ENCODE assay signal across 10 mouse cellular contexts in the genomic region with DNA sequence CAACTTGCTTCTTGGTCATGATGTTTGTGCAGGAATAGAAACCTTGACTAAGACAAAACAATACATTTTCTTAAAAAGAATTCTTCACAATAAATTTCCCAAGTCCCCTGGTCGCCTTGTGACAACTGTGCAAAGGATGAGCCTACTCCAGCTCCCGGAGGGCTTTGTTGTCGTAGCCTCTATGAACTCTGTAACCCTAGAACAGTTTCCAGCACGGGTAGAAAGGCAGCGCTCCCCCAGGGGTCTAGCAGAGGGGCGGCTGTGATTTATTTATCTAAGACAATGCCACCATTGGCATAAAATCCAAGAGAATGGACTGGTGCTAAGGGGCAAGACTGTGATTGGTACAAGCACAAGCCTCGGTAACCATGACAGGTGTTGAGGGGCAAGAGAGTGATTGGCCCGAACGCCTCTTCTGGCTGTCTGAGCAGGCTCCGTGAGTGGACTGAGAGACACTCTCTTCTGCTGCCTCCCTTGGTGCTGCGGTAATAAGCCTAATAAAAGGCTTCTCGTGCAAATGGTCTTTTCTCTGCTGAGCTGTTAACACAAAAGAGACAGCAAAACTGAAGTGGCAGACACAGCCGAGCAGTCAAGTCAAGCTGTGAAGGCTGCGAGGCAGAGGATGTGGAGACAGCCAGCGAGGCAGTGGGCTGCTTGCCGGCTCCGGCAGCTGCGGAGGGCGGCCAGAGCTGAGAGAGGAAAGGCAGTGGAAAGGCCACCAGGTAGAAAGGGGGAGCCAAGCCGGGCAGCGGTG. TPM values are rescaled to one million over a fixed set of nuclear protein-coding genes. Genes with fewer than 3 reads are reported as not detected.
DNase-seq lines count a peak whose midpoint lies in the region; ATAC-seq and TF ChIP-seq lines count a peak whose summit lies in the region.
"Had no signal": no experiment of that assay in that cellular context is flagged by ENCODE, and none has a peak within 500 bp of the region (broad histone marks: within the 10 kb centered on the region; RNA-seq: fewer than 3 reads in every experiment).

No protein-coding gene starts in this region.

- in situ Hi-C loops in ES-E14 (cut with MboI; ENCODE audit: low sequenced_read_pairs in 2 of 2, unreplicated experiment in 2 of 2) = no loop called here

- H3K4me1 ChIP-seq in ES-E14 (ENCODE audit: control insufficient read depth in 2 of 2, insufficient read depth in 2 of 2, low read length in 2 of 2, poor library complexity in 1 of 2) = peaks cover 21 to 30% of the 10 kb centered on the region in 2 experiments
- peaks cover 14% of the 10 kb centered on the region for H3K4me1 ChIP-seq in forebrain, embryonic 14.5 days (ENCODE audit: control insufficient read depth, insufficient read depth, low read length)
- peaks cover 25% of the 10 kb centered on the region for H3K4me1 ChIP-seq in midbrain, embryonic 12.5 days

- DNase-seq in heart, adult 11 months = peak; percentile 84
- DNase-seq in heart, postnatal 36 days = no peak
- no peak for DNase-seq in ES-E14 (ENCODE audit: low read depth, low spot score)
- DNase-seq in forebrain, embryonic 14.5 days (ENCODE audit: low spot score) = peak; percentile 84
- DNase-seq in layer of hippocampus, adult 9-10 months (ENCODE audit: low spot score) = no peak
- no peak for DNase-seq in adrenal gland, postnatal 10 days
- no peak for DNase-seq in thymus, postnatal 25 days
- DNase-seq: cerebellum, adult 9-10 months had no signal

- no peaks in the 10 kb centered on the region for H3K9me3 ChIP-seq in ES-E14 (ENCODE audit: control insufficient read depth, insufficient read depth, low read depth, low read length)
- no peaks in the 10 kb centered on the region for H3K9me3 ChIP-seq in forebrain, embryonic 14.5 days (replicated peaks; ENCODE audit: control insufficient read depth, low read length)
- H3K9me3 ChIP-seq in midbrain, embryonic 12.5 days = no peaks in the 10 kb centered on the region
- H3K9me3 ChIP-seq: lung, embryonic 15.5 days had no signal

- H3K36me3 ChIP-seq in ES-E14 (ENCODE audit: control insufficient read depth, insufficient read depth, low read length, poor library complexity, severe bottlenecking) = no peaks in the 10 kb centered on the region
- H3K36me3 ChIP-seq in forebrain, embryonic 14.5 days (ENCODE audit: control insufficient read depth, insufficient read depth, low read length) = no peaks in the 10 kb centered on the region
- H3K36me3 ChIP-seq in midbrain, embryonic 12.5 days = no peaks in the 10 kb centered on the region
- H3K36me3 ChIP-seq: lung, embryonic 15.5 days had no signal

- ATAC-seq in forebrain, embryonic 14.5 days = peak; percentile 85
- peak; percentile 76 for ATAC-seq in midbrain, embryonic 12.5 days (ENCODE audit: low FRiP score, low read depth)

- H3K27ac ChIP-seq in ES-E14 (ENCODE audit: insufficient read depth, low read depth, low read length, poor library complexity, severe bottlenecking) = peak overlapping the region; percentile 42; the same call in 1 of the 2 replicates
- H3K27ac ChIP-seq in forebrain, embryonic 14.5 days (ENCODE audit: low read depth, low read length) = peak overlapping the region; percentile 72
- H3K27ac ChIP-seq in midbrain, embryonic 12.5 days (replicated peaks) = peak overlapping the region; percentile 71
- H3K27ac ChIP-seq: lung, embryonic 15.5 days had no signal

- H3K4me2 ChIP-seq in forebrain, embryonic 14.5 days (ENCODE audit: low read length) = peak overlapping the region; percentile 10; the same call in 1 of the 2 replicates
- H3K4me2 ChIP-seq in midbrain, embryonic 12.5 days (replicated peaks) = peak overlapping the region; percentile 29
- H3K4me2 ChIP-seq: lung, embryonic 15.5 days had no signal

- intact Hi-C loops in heart, postnatal 36 days (cut with DNase I) = no loop called here

- H3K9ac ChIP-seq in ES-E14 (ENCODE audit: insufficient read depth, low read depth, low read length, poor library complexity, severe bottlenecking) = peak overlapping the region; percentile 23; the same call in 1 of the 2 replicates
- H3K9ac ChIP-seq in forebrain, embryonic 14.5 days (ENCODE audit: low read length) = peak overlapping the region; percentile 43
- 0 out of 2 replicates have a peak overlapping the region, but pooled peaks have one; percentile 15 for H3K9ac ChIP-seq in midbrain, embryonic 12.5 days (replicated peaks)
- H3K9ac ChIP-seq: lung, embryonic 15.5 days had no signal

- no peaks in the 10 kb centered on the region for H3K27me3 ChIP-seq in forebrain, embryonic 14.5 days (replicated peaks; ENCODE audit: control insufficient read depth, insufficient read depth, low read length)
- H3K27me3 ChIP-seq in midbrain, embryonic 12.5 days = peaks cover 9% of the 10 kb centered on the region; the same call in 1 of the 2 replicates
- H3K27me3 ChIP-seq: lung, embryonic 15.5 days had no signal

- 10% methylated on average over 21 of the region's 21 CpGs for WGBS in forebrain, embryonic 14.5 days
- 8% methylated on average over 21 of the region's 21 CpGs for WGBS in midbrain, embryonic 12.5 days

- peak overlapping the region; percentile 8 to 30; a peak in 3 of 4 replicates for H3K4me3 ChIP-seq in ES-E14 (ENCODE audit: insufficient read depth in 1 of 2, low read depth in 1 of 2, low read length in 2 of 2, poor library complexity in 1 of 2, severe bottlenecking in 1 of 2)
- H3K4me3 ChIP-seq in forebrain, embryonic 14.5 days (ENCODE audit: low read depth, low read length) = no peak overlapping the region
- peak overlapping the region; percentile 9; the same call in 1 of the 2 replicates for H3K4me3 ChIP-seq in midbrain, embryonic 12.5 days
- H3K4me3 ChIP-seq: lung, embryonic 15.5 days had no signal

TF ChIP-seq in ES-E14, 5 proteins besides CTCF, POLR2A, EP300 and RAD21:
- TF ChIP-seq MAFK (IDR thresholded peaks at IDR 0.05; ENCODE audit: insufficient read depth, low read depth, low read length) (no peak), ZNF384 (IDR thresholded peaks at IDR 0.05; ENCODE audit: low read depth, low read length) (no peak), ZC3H11A (IDR thresholded peaks at IDR 0.05; ENCODE audit: borderline replicate concordance, low read depth, low read length) (no peak), HCFC1 (IDR thresholded peaks at IDR 0.05; ENCODE audit: borderline replicate concordance, insufficient read depth, low read length) (no peak), CHD2 (IDR thresholded peaks at IDR 0.05; ENCODE audit: low read depth, low read length) (no peak)

RNA-seq across cellular contexts. Expression of a gene that starts 13.1 kb away (rescaled TPM):
- 10 to 100 TPM in 1 of 2 experiments, 1 to 10 TPM in 1; 8.8 to 12.5 TPM for total RNA-seq in heart, postnatal 36 days (2021)
- 8.4 and 12.6 TPM in 2 replicates for total RNA-seq in ES-E14 (2012; rRNA removed)
- 11.7 and 13.4 TPM in 2 replicates for polyA plus RNA-seq in forebrain, embryonic 14.5 days (2014; fragmentation: Nextera tagmentation; extraction: Ambion mirVana)
- 12.0 and 14.4 TPM in 2 replicates for polyA plus RNA-seq in midbrain, embryonic 12.5 days (2016; fragmentation: Nextera tagmentation; extraction: Ambion mirVana)
- total RNA-seq in adrenal gland, postnatal 10 days (2021) = 10 to 100 TPM in 1 of 2 experiments, 1 to 10 TPM in 1; 8.2 to 13.4 TPM

Comparison
In these comparisons a context has a peak if more than half of its experiments do, and no peak if none do; other contexts are left out.
1. DNase-seq: peak in heart, adult 11 months (single experiment) and forebrain, embryonic 14.5 days (single experiment); none in heart, postnatal 36 days (0 of 2), ES-E14 (single experiment), layer of hippocampus, adult 9-10 months (single experiment), adrenal gland, postnatal 10 days (single experiment) and thymus, postnatal 25 days (single experiment).
2. Peak in every context shown above with its lines, with median percentiles within 50 percentile points of each other: H3K27ac ChIP-seq and H3K9ac ChIP-seq.